Mouse (Mus musculus) brain, embryonic 14.5 days (tissue): ENCODE measurements at regions not wholly inside any gene's neighbourhood (a gene's known extent, or its start where the extent isn't known, plus 50 kb on each side); places are given as distances from the start of the nearest gene placed in this dataset.

Experiments
- CTCF ChIP-seq: fragments of 200-500 bp; IDR thresholded peaks from 2 replicates; pipeline ENCODE4 v1.5.1; 2012; ENCODE audit warnings: inconsistent platforms, mild to moderate bottlenecking, moderate library complexity, borderline replicate concordance; ENCODE audit not compliant: insufficient read depth, insufficient read length; ENCODE audit errors: extremely low read depth
- POLR2A ChIP-seq: fragments of 200-500 bp; IDR thresholded peaks from 2 replicates; pipeline ENCODE4 v1.6.1; 2012; ENCODE audit warnings: mild to moderate bottlenecking, inconsistent platforms, borderline replicate concordance; ENCODE audit not compliant: poor library complexity, insufficient read depth, insufficient read length, severe bottlenecking; ENCODE audit errors: extremely low read depth

DNA sequence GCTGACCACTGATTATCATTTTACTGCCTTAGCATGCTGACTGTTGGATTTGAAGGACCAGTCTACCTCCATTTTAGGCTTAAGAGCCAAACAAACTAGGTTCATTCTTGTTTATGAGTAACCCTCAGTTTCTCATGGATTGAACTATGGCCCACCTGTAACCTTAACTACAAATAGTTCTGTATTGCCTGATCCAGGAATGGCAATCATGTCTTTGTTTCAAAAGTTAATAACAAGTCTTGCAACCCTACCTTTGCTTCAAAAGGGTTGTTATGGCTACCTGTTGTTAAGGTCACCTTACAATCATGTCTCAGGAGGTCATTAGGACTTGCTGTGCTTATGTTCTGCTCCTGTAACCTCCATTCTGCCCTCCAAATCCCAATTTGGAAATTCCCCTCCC is 84.0 kb upstream of the Chd2 start:
- no peak for TF ChIP-seq CTCF
- no peak for TF ChIP-seq POLR2A
